Mouse (Mus musculus): Measurements from ENCODE around the gene Crtc3. TPM values are rescaled to one million over a fixed set of nuclear protein-coding genes. Genes with fewer than 3 reads are reported as not detected.

Crtc3 gene
- 10.4 and 10.8 TPM in 2 replicates for polyA plus RNA-seq (2012; rRNA removed)

DNA sequence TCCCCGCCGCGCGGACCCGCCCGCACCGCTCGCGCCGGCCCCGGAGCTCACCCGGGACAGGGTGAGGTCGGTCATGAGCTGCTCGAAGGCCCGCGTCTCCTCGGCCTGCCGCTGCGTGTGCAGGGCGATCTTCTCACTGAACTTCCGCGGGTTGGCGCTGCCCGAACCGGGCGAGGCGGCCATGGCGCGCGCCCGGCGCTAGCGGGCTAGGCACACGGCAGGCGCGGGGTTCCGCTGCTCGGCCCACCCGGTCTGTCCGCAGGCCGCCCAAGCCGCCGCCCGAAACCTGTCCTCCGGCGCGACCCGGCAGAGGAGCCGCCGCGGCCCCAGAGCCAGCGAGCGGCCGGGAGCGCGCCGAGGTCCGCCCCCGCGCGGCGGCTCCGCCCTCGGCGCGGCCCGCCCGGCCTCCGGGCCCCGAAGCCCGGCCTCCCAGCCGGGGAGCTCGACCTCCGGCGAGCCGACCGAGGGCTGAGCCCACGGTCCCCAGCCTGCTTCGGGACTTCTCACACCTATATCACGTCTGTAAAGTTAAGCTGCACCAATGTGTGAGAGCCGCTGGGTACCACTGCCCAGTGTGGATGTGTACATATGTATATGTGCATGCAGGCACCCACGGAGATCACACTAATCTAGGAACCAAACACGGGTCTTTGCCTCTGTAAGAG lies at the start of gene Crtc3:
Gene Crtc3, minus strand, starts transcription at position 322 of the 665 bp plus-strand sequence.
- Histone ChIP-seq H3K4me1 (ENCODE audit: control insufficient read depth, insufficient read depth, low read length) (peaks cover 15% of the 10 kb centered on the region), H3K27ac (ENCODE audit: insufficient read depth, low read length) (peak within 1 kb of the TSS; percentile 97), H3K4me3 (ENCODE audit: insufficient read depth, low read length) (peak within 1 kb of the TSS; percentile 48)
- TF ChIP-seq CTCF (IDR thresholded peaks at IDR 0.05; ENCODE audit: extremely low read depth, insufficient read depth, low read length) (no peak), POLR2A (IDR thresholded peaks at IDR 0.05; ENCODE audit: extremely low read depth, insufficient read depth, low read length) (no peak)

- TF ChIP-seq POLR2A (IDR thresholded peaks at IDR 0.05; ENCODE audit: extremely low read depth, insufficient read depth, low read length) (no peak), CTCF (IDR thresholded peaks at IDR 0.05; ENCODE audit: extremely low read depth, insufficient read depth, low read length) (no peak)
- no peaks in the 10 kb centered on the region for H3K4me1 ChIP-seq (ENCODE audit: control insufficient read depth, insufficient read depth, low read length)
- H3K4me3 ChIP-seq (ENCODE audit: insufficient read depth, low read length) = no peak overlapping the region
- H3K27ac ChIP-seq (ENCODE audit: insufficient read depth, low read length) = no peak overlapping the region
Observed at GRCm38 (mm10) chr7:80736199-80736598, 47.5 kb upstream of the Crtc3 start.

DNA sequence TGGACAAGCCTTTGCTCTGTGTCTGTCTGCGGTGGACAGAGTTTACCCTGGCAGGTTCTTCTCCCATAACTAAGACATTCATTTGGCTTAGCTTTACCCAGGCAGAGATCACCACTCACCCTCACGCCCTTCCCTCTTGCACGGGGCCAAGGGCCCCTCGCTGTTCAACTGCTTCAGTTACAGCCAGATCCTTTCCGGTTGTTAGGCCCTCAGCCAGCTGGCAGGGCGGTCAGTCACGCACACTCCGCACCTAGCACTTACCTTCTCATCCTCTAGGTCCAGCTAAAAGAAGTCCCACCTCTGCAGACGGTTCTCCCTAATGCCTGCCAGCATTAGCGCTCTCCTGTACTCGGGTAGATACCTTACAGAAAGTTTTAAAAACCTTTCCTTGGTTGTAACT lies 44.3 kb upstream of the Crtc3 start:
- TF ChIP-seq POLR2A (IDR thresholded peaks at IDR 0.05; ENCODE audit: extremely low read depth, insufficient read depth, low read length) (no peak), CTCF (IDR thresholded peaks at IDR 0.05; ENCODE audit: extremely low read depth, insufficient read depth, low read length) (no peak)
- no peak overlapping the region for H3K4me3 ChIP-seq (ENCODE audit: insufficient read depth, low read length)
- no peaks in the 10 kb centered on the region for H3K4me1 ChIP-seq (ENCODE audit: control insufficient read depth, insufficient read depth, low read length)
- H3K27ac ChIP-seq (ENCODE audit: insufficient read depth, low read length) = no peak overlapping the region

DNA sequence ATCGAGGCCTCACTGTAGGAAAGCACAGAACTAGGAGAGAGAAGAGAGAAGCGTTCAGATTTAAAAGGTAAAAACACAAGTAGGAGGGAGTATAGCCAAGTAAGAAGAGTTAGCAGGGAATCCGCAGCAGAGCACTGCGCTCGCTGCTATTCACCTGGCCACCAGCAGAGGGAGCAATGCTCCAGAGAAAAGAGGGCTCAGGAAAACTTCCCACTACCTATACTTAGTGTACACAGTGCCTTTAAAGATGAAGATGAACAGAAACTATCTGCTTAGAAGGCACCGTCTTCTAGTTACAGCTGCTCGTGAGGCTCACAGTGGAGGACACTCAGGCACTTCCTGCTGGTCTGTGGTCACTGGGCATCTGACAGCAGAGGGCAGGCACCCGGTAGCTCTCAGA lies 41.0 kb upstream of the Crtc3 start:
- no peak overlapping the region for H3K4me3 ChIP-seq (ENCODE audit: insufficient read depth, low read length)
- no peak overlapping the region for H3K27ac ChIP-seq (ENCODE audit: insufficient read depth, low read length)
- no peaks in the 10 kb centered on the region for H3K4me1 ChIP-seq (ENCODE audit: control insufficient read depth, insufficient read depth, low read length)
- TF ChIP-seq CTCF (IDR thresholded peaks at IDR 0.05; ENCODE audit: extremely low read depth, insufficient read depth, low read length) = peak; percentile 88
- TF ChIP-seq POLR2A (IDR thresholded peaks at IDR 0.05; ENCODE audit: extremely low read depth, insufficient read depth, low read length) = no peak

- Histone ChIP-seq H3K4me1 (ENCODE audit: control insufficient read depth, insufficient read depth, low read length) (no peaks in the 10 kb centered on the region; the same call in 1 of the 2 replicates), H3K27ac (ENCODE audit: insufficient read depth, low read length) (no peak overlapping the region), H3K4me3 (ENCODE audit: insufficient read depth, low read length) (no peak overlapping the region)
- TF ChIP-seq POLR2A (IDR thresholded peaks at IDR 0.05; ENCODE audit: extremely low read depth, insufficient read depth, low read length) (no peak), CTCF (IDR thresholded peaks at IDR 0.05; ENCODE audit: extremely low read depth, insufficient read depth, low read length) (no peak)
Observed at GRCm38 (mm10) chr7:80721041-80721440, 32.4 kb upstream of the Crtc3 start.

DNA sequence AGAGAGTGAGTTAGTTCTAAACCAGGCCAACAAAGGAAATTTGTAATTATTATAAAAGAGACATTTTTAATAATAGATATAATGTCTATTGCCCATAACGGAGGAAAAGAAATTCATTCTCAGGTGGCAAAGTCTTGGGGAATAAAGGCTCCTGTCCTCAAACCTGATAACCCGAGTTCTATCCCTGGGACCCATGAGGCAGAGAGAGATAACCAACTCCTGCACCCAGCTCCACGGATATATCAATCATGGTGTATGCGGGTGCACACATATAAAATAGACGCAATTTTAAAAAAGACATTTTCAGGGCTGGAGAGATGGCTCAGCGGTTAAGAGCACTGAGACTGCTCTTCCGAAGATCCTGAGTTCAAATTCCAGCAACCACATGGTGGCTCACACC lies 30.9 kb upstream of the Crtc3 start:
- H3K27ac ChIP-seq (ENCODE audit: insufficient read depth, low read length) = no peak overlapping the region
- peaks cover 2% of the 10 kb centered on the region; the same call in 1 of the 2 replicates for H3K4me1 ChIP-seq (ENCODE audit: control insufficient read depth, insufficient read depth, low read length)
- H3K4me3 ChIP-seq (ENCODE audit: insufficient read depth, low read length) = no peak overlapping the region
- no peak for TF ChIP-seq POLR2A (IDR thresholded peaks at IDR 0.05; ENCODE audit: extremely low read depth, insufficient read depth, low read length)
- no peak for TF ChIP-seq CTCF (IDR thresholded peaks at IDR 0.05; ENCODE audit: extremely low read depth, insufficient read depth, low read length)

- Histone ChIP-seq H3K4me1 (ENCODE audit: control insufficient read depth, insufficient read depth, low read length) (peaks cover 2% of the 10 kb centered on the region; the same call in 1 of the 2 replicates), H3K4me3 (ENCODE audit: insufficient read depth, low read length) (no peak overlapping the region), H3K27ac (ENCODE audit: insufficient read depth, low read length) (no peak overlapping the region)
- TF ChIP-seq POLR2A (IDR thresholded peaks at IDR 0.05; ENCODE audit: extremely low read depth, insufficient read depth, low read length) (no peak), CTCF (IDR thresholded peaks at IDR 0.05; ENCODE audit: extremely low read depth, insufficient read depth, low read length) (no peak)
Observed at GRCm38 (mm10) chr7:80719038-80719437, 30.4 kb upstream of the Crtc3 start.

- TF ChIP-seq CTCF (IDR thresholded peaks at IDR 0.05; ENCODE audit: extremely low read depth, insufficient read depth, low read length) (no peak), POLR2A (IDR thresholded peaks at IDR 0.05; ENCODE audit: extremely low read depth, insufficient read depth, low read length) (no peak)
- Histone ChIP-seq H3K27ac (ENCODE audit: insufficient read depth, low read length) (no peak overlapping the region), H3K4me1 (ENCODE audit: control insufficient read depth, insufficient read depth, low read length) (peaks cover 2% of the 10 kb centered on the region; the same call in 1 of the 2 replicates), H3K4me3 (ENCODE audit: insufficient read depth, low read length) (no peak overlapping the region)
Observed at GRCm38 (mm10) chr7:80718471-80718870, 29.8 kb upstream of the Crtc3 start.

GRCm38 (mm10) chr7:80716758-80717157 lies 28.1 kb upstream of the Crtc3 start:
- Histone ChIP-seq H3K27ac (ENCODE audit: insufficient read depth, low read length) (no peak overlapping the region), H3K4me1 (ENCODE audit: control insufficient read depth, insufficient read depth, low read length) (peaks cover 2% of the 10 kb centered on the region; the same call in 1 of the 2 replicates), H3K4me3 (ENCODE audit: insufficient read depth, low read length) (no peak overlapping the region)
- TF ChIP-seq CTCF (IDR thresholded peaks at IDR 0.05; ENCODE audit: extremely low read depth, insufficient read depth, low read length) (no peak), POLR2A (IDR thresholded peaks at IDR 0.05; ENCODE audit: extremely low read depth, insufficient read depth, low read length) (no peak)

DNA sequence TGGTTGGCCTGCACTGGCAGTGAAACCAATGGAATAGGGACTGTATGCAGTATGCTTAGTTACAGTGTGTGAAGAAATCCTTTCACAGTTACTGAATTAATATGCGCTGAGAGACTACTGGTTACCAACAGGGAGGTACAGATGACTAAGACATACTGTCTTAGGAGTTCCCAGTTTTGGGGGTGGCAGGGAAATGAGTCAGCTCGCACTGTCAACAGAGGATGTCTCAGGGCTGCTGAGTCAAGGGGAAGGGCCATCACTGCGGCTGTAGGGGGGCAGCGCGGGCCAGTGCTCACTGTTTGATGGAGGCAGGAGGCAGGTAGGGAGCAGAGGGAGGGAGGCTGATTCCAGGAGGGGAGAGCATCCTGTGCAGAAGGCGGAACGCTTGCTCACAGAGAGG lies 26.6 kb upstream of the Crtc3 start:
- H3K4me3 ChIP-seq (ENCODE audit: insufficient read depth, low read length) = no peak overlapping the region
- 0 out of 2 replicates have a peak, but pooled peaks cover 2% of the 10 kb centered on the region for H3K4me1 ChIP-seq (ENCODE audit: control insufficient read depth, insufficient read depth, low read length)
- H3K27ac ChIP-seq (ENCODE audit: insufficient read depth, low read length) = no peak overlapping the region
- no peak for TF ChIP-seq POLR2A (IDR thresholded peaks at IDR 0.05; ENCODE audit: extremely low read depth, insufficient read depth, low read length)
- TF ChIP-seq CTCF (IDR thresholded peaks at IDR 0.05; ENCODE audit: extremely low read depth, insufficient read depth, low read length) = no peak
